Mouse (Mus musculus): ENCODE results near the gene Snapc5.
A peak's percentile ranks its signal among the peaks of the same experiment; 100 is the strongest.
"Not testable (repeated sequence)": the region's sequence is repeated elsewhere in the genome, so short reads cannot be mapped to it uniquely, and the experiment has no call there.

The Snapc5 gene

GRCm38 (mm10) chr9:64178974-64179646 is at the start of gene Snapc5:
Gene Snapc5 (plus strand): TSS chr9:64179274.
- peak; percentile 79 to 91 for DNase-seq (ENCODE audit: low spot score in 2 of 2)

- DNase-seq (ENCODE audit: low spot score in 2 of 2), result no peak
These were observed 47.5 kb upstream of the Snapc5 start for GRCm38 (mm10) chr9:64131623-64132022.

DNA sequence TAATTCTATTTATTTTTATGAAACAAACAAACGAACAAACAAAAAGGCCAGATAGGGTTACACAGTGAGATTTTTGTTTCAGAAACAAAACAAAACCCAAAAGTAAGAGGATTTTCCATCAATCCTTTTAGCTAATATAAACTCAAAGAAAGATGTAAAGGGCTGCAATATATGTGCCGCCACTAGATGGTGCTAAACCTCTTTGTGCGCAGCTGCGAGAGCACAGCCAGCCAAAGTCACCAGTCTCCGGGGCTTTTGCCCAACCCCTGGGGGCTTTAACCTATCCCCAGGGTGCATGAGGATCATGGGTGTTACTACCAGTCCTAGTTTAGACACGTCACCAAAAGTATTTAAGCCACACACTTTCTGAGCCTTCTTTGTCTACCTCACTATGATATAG is 40.2 kb upstream of the Snapc5 start:
- peak in 1 of 2 experiments; percentile 57 for DNase-seq (ENCODE audit: low spot score in 2 of 2)

- DNase-seq (ENCODE audit: low spot score in 2 of 2), result no peak
These were observed 39.2 kb upstream of the Snapc5 start for GRCm38 (mm10) chr9:64139879-64140278.

DNA sequence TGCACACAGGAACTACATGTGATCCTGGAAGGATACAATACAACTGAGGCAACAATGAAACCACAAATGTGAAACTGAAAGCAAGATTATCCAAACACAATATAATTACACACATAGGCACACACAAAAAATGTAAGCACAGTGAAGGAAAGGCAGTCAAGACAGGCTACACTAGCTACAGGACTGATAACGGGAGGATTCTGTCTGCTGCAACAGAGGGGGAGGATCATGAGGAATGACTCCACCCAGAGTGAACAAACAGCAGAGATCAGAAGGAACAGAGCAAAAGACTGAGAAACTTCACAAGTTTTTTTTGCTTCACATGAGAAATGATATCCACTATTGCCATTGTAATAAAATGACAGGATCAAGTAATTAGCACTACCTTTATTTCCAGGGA is 22.4 kb upstream of the Snapc5 start:
- no peak for DNase-seq (ENCODE audit: low spot score in 2 of 2)

GRCm38 (mm10) chr9:64160471-64160870 is 18.6 kb upstream of the Snapc5 start:
- DNase-seq (ENCODE audit: low spot score in 2 of 2), result no peak

DNA sequence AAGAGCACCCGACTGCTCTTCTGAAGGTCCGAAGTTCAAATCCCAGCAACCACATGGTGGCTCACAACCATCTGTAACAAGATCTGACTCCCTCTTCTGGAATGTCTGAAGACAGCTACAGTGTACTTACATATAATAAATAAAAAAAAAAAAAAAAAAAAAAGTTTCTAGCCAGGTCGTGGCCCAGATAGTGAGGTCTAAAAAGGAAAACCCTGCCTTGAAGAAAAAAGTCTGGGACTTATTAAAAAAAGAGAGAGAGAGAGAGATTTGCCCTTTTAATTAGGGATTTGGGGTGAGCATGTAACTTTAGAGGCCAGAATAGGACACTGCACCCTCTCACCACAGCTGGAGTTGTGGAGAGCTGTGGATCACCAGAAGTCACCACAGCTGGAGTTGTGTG is 9.1 kb upstream of the Snapc5 start:
- not testable (repeated sequence) for DNase-seq (ENCODE audit: low spot score in 2 of 2)

DNA sequence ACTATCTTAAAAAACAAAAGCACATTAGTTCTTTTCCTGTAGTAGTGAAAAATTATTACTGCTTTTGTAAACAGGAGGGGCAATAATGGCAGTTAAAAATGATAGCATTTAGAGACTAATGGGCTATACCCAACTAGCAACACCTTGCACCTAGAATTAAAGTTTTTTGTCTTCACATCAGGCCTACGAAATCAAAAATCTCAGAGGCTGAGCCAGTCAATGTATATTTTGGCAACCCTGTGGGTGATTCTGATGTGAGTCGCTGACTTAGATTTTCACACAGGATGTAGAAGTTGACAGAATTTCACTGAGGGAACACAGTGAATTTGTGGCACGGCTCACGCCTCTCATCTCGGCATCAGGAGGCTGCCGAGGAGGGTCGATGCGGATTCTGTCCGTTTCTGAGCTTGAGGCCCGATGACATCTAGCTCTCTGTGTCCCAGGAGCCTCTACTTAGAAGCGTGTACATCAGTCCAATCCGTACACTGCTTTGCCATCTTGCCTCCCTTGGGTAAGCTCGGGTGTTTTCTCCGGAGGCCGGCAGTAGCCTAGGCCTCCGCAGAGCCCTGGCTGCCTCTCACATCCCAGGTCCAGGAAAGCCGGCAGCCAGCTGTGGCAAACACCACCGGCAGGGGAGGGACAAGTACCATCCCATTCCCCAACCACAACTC is 6.8 kb upstream of the Snapc5 start:
- DNase-seq (ENCODE audit: low spot score in 2 of 2), result no peak

GRCm38 (mm10) chr9:64172816-64173665 is 6.0 kb upstream of the Snapc5 start, which contains the start of the genes Zwilch and Rpl4:
Gene Zwilch (minus strand): TSS chr9:64173104.
Gene Rpl4 (plus strand): TSS chr9:64173375.
- peak; percentile 68 to 85 for DNase-seq (ENCODE audit: low spot score in 2 of 2)

DNA sequence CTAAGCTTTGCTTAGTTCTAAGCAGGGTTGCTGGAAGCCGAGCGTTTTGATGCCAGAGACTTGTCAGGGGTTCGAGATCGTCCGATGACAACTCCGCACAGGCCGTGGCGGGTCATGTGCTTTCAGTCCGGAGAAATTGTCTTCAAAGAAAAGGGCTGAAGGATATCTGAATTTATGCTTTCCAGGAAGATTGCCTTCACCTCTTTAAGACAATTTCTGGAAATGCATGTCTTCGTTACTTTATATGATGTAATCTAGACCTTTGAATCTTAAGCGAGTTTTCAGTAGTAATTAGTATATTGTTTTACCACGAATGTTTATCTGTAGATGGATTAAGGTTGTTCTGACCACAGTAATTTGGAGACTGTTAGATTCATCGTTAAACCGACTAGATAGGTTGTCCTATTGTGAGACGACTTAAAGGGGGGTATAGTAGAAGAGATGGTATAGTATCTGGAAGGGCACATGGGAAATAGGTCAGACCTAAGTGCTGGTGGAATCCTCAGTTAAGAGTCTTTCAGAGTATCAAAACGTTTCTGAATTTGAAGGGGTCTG is 5.3 kb upstream of the Snapc5 start:
- DNase-seq (ENCODE audit: low spot score in 2 of 2), result no peak

DNA sequence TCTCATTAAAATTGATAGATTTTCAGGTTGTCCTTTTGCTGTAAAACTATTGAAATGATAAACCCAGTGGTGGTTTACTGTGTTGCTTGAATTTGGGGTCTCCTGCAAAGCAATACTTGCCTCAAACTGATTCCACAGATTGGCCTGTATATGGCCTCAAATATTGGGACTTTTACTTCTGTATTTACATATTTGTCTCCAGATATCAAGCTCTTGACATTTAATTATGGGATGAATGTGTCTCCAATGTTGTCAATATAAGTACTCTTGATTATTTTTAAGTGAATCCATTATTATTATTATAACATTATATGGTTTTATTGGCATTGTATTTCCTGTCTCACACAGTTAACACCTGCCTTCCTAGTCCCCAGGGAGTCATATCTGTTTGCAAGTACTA is 4.7 kb upstream of the Snapc5 start:
- no peak for DNase-seq (ENCODE audit: low spot score in 2 of 2)

- DNase-seq (ENCODE audit: low spot score in 2 of 2), result no peak
These were observed 4.3 kb upstream of the Snapc5 start for GRCm38 (mm10) chr9:64174766-64175165.

DNA sequence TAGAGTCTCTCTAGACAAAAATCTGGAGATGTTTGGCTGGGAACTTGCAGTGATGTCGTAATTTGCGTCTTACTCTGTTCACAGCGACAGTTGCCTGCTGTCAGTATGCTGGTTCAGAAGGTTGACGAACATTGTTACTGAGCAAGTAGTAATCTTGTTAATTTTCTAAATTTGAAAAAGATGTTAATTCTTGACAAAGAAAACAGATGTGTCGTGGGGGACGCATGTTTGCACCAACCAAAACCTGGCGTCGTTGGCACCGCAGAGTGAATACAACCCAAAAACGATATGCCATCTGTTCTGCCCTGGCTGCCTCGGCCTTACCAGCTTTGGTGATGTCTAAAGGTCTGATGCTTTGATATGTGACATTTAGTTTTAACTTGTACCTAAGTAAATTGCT is 3.7 kb upstream of the Snapc5 start:
- DNase-seq (ENCODE audit: low spot score in 2 of 2), result no peak

DNA sequence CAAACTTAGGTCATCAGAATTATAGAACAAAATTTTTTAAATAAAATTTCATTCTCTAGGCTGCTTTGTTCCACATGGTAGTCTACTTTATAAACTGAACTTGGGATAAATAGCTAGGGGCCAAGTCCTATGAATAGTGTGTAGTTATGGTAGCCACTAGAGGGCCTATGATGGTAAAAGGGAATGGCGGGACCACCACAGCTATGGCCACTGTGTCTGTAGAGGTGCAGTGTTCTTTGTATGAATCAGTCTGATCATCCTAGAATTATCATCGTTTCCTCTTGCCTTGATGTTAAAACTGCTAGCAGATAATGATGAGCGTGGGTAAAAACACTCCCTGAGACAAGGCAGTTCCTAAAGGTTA is 482 bp upstream of the Snapc5 start:
- no peak for DNase-seq (ENCODE audit: low spot score in 2 of 2)

GRCm38 (mm10) chr9:64183295-64183694 is 4.2 kb downstream of the Snapc5 start:
- DNase-seq (ENCODE audit: low spot score in 2 of 2), result not testable (repeated sequence)

- no peak for DNase-seq (ENCODE audit: low spot score in 2 of 2)
These were observed 5.2 kb downstream of the Snapc5 start for GRCm38 (mm10) chr9:64184166-64184840.

- DNase-seq (ENCODE audit: low spot score in 2 of 2), result no peak
These were observed 14.8 kb downstream of the Snapc5 start for GRCm38 (mm10) chr9:64193879-64194278.

DNA sequence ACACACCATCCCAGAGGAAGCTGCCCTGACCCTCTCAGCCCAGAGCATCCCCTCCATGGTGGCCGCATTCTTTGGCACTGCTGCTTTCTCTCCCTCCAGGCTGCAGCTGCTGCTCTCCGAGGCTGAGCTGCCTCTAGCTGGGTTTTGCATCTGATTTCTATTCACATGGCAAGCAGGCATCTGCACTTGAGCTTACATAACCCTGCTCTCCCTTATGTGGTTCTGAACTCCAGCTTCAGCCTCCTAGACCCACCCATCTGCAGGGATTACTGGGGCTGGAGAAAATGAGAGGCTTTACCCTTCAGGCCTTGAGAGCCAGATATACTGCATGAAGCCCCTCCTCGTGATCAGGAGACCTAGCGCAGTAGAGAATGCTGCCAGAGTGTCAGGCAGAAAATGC is 16.5 kb downstream of the Snapc5 start:
- no peak for DNase-seq (ENCODE audit: low spot score in 2 of 2)

DNA sequence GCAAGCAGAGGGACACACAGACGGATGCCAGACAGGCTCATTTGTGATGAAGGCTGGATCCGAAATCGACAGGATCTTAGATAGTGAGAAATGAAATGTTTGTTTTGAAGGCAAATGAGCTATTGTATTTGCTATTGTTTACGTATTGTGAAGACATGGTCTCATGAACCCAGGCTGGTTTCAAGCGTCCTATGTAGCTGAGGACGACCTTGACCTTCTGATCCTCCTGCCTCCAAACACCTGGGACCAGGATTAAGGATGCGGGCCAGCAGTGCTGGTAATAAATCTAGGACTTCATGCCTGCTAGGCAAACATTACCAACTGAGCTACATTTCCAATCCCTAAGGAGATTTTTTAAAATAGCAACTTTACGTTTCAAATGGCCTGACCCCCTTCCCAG is 18.4 kb downstream of the Snapc5 start:
- DNase-seq (ENCODE audit: low spot score in 2 of 2), result no peak

GRCm38 (mm10) chr9:64198068-64198762 is 19.1 kb downstream of the Snapc5 start:
- DNase-seq (ENCODE audit: low spot score in 2 of 2), result no peak
